Mouse (Mus musculus) liver, postnatal 0 days (tissue): ENCODE measurements at regions not wholly inside any gene's neighbourhood (a gene's known extent, or its start where the extent isn't known, plus 50 kb on each side); places are given as distances from the start of the nearest gene placed in this dataset.

Experiments used
- CTCF ChIP-seq: sonication (generic); IDR thresholded peaks from 2 replicates; pipeline ENCODE4 v1.5.1; 2016; ENCODE audit warnings: antibody characterized with exemption, low read depth
- EP300 ChIP-seq: IDR thresholded peaks from 2 replicates; pipeline ENCODE4 v1.6.1; 2016; ENCODE audit warnings: antibody characterized with exemption, low read depth, mild to moderate bottlenecking

DNA sequence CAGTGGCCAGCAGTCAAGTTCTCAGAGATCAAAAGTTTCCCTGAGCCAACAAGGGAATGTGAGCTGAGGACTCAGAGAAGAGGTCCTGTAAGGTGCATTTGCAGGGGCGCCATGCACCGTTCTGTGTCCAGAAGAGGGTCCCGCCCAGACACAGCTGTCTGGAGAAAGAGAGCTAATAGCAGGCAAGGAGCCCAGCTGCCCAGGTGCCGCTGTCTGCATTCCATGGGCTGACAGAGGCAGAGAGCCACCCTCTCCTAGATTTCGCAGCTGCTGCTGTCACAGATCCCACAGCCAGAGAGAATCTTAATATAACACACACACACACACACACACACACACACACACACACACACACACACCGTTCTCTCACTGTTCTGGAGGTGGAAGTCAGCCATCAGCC is 73.0 kb upstream of the Ttc34 start:
- TF ChIP-seq CTCF (no peak), EP300 (no peak)
